Mouse (Mus musculus) lung, embryonic 16.5 days (tissue): ENCODE data around the gene Ccnl2. TPM values are rescaled to one million over a fixed set of nuclear protein-coding genes. Genes with fewer than 3 reads are reported as not detected.

Experiments used
- ATAC-seq: fragments of 200-750 bp; cut with Nextera tagmentation; 2 replicates; pipeline ENCODE4 v1.8.0; 2017; ENCODE audit warnings: low read depth, mild to moderate bottlenecking, moderate library complexity
- H3K27ac ChIP-seq: fragments of 300-500 bp; sonication (generic); 2 replicates; pipeline ENCODE4 v1.5.1; 2014; ENCODE audit warnings: mild to moderate bottlenecking, control low read depth, low read length
- H3K27me3 ChIP-seq: fragments of 300-500 bp; sonication (generic); 2 replicates; pipeline ENCODE4 v1.6.1; 2014; ENCODE audit warnings: low read depth, low read length, mixed read lengths; ENCODE audit not compliant: control insufficient read depth, insufficient read depth
- H3K36me3 ChIP-seq: fragments of 300-500 bp; sonication (generic); 2 replicates; pipeline ENCODE4 v1.6.1; 2014; ENCODE audit warnings: low read length; ENCODE audit not compliant: control insufficient read depth, insufficient read depth
- H3K4me1 ChIP-seq: fragments of 300-500 bp; sonication (generic); replicated peaks from 2 replicates; pipeline ENCODE4 v1.6.1; 2014; ENCODE audit warnings: low read length, mixed read lengths; ENCODE audit not compliant: control insufficient read depth, insufficient read depth
- H3K4me2 ChIP-seq: fragments of 300-500 bp; sonication (generic); 2 replicates; pipeline ENCODE4 v1.6.1; 2014; ENCODE audit warnings: low read depth, low read length, control low read depth
- H3K4me3 ChIP-seq: fragments of 300-500 bp; sonication (generic); 2 replicates; pipeline ENCODE4 v1.5.1; 2014; ENCODE audit warnings: mild to moderate bottlenecking, low read length, control low read depth
- H3K9ac ChIP-seq: fragments of 300-500 bp; sonication (generic); 2 replicates; pipeline ENCODE4 v1.6.1; 2014; ENCODE audit warnings: low read length, control low read depth
- H3K9me3 ChIP-seq: fragments of 300-500 bp; sonication (generic); 2 replicates; pipeline ENCODE4 v1.6.1; 2016; ENCODE audit warnings: low read length; ENCODE audit not compliant: control insufficient read depth
- WGBS: fragments of 180-500 bp; shearing (Covaris S2); extraction: QIAGEN DNeasy Blood & Tissue Kit; methylation state at CpG from one replicate; pipeline ENCODE4 v1.1.7; 2014; 5-methylcytosine and 5-hydroxymethylcytosine counted together
- polyA plus RNA-seq: library from polyadenylated mRNA; unstranded; fragments of >200 nt; fragmentation: Nextera tagmentation; extraction: Ambion mirVana; gene quantifications from 2 replicates; pipeline ENCODE4 v1.2.1, GENCODE M21; 2015

Ccnl2 gene
- polyA plus RNA-seq, 1 experiment from 2014 or later: 179 TPM

DNA sequence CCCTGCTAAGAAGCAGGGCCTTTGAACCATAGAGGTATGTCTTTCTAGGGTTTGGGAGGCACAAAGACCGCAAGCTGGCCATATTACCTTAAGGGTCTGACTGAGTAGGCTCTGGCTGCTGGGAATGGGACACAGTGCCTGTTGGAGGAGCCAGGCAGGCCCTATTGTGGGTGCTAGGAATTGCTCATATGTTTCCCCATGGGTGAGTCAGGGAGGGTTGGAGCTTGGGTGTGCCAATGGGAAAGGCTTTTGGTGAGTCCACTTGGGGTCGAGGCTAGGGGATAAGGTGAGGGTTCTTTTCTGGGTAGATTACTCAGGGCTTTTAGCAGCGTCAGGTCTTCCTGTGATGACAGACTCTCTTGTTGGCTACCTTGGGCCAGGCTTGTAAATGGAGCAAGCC, 39.1 kb downstream of the Ccnl2 start:
- H3K4me3 ChIP-seq: no peak overlapping the region
- no peak overlapping the region for H3K9ac ChIP-seq
- H3K36me3 ChIP-seq: peaks cover 19% of the 10 kb centered on the region
- H3K27me3 ChIP-seq: no peaks in the 10 kb centered on the region
- H3K9me3 ChIP-seq: no peaks in the 10 kb centered on the region
- WGBS: 88% methylated on average over 3 of the region's 3 CpGs
- H3K4me2 ChIP-seq: no peak overlapping the region
- peaks cover 19% of the 10 kb centered on the region for H3K4me1 ChIP-seq
- H3K27ac ChIP-seq: no peak overlapping the region
- ATAC-seq: no peak

DNA sequence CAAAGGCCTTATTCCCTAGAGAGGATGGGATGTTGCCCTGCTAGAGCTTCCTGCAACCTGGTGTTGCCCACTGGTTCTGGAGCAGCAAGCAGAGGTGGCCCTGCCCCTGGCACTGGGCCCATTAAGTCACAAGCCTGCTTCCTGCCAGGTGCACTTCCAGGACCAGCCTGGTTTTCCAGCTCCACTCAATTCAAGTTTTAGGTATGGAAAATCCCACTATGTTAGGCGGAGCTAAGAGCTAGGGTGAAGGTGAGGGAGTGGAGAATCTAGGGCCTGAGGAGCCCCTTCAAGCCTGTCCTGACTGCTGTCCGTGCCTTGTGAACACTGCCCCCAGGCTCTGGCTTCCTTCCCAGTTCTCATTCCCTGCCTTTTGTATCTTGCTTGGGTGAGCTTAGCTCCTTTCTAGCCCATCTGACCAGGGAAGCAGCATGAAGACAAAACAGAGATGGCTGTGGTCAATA, 39.7 kb downstream of the Ccnl2 start:
- Histone ChIP-seq H3K9ac (no peak overlapping the region), H3K4me2 (no peak overlapping the region), H3K9me3 (no peaks in the 10 kb centered on the region), H3K27me3 (no peaks in the 10 kb centered on the region), H3K4me1 (peaks cover 14% of the 10 kb centered on the region), H3K36me3 (peaks cover 19% of the 10 kb centered on the region), H3K4me3 (no peak overlapping the region), H3K27ac (no peak overlapping the region)
- ATAC-seq: no peak
- 78% methylated on average over 2 of the region's 2 CpGs for WGBS

DNA sequence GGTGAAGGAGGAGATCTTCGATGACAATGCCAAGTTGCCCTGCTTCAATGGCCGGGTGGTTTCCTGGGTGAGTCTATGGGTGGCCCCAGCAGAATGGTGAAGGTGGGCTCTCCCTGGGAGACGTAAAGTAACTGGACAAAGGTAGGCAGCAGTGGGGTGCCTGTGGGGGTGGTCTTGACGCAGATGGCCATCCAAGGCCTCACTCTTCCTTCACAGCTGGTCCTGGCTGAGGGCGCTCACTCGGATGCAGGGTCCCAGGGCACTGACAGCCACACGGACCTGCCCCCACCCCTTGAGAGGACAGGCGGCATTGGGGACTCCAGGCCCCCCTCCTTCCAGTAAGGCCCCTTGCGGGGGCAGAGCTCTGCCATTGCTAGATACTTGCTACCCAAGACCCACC, 41.1 kb downstream of the Ccnl2 start:
- Histone ChIP-seq H3K27me3 (no peaks in the 10 kb centered on the region), H3K9ac (no peak overlapping the region), H3K4me2 (no peak overlapping the region), H3K36me3 (peaks cover 24% of the 10 kb centered on the region), H3K9me3 (no peaks in the 10 kb centered on the region), H3K4me3 (no peak overlapping the region), H3K4me1 (peaks cover 9% of the 10 kb centered on the region), H3K27ac (no peak overlapping the region)
- WGBS: 83% methylated on average over 8 of the region's 9 CpGs
- no peak for ATAC-seq

DNA sequence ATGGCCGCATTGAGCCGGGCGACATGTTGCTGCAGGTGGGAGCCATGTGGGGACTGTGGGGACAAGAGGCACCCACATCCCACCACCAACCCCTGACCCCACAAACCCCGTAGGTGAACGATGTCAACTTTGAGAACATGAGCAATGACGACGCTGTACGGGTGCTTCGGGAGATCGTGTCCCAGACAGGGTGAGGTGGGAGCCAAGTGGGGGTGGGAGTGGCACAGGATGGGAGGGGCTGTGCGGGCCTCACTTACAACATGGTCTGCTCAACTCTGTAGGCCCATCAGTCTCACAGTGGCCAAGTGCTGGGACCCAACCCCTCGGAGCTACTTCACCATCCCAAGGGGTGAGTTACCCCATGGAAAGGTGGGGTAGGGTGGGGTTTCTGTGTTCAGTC, 42.7 kb downstream of the Ccnl2 start:
- H3K4me2 ChIP-seq: no peak overlapping the region
- no peak overlapping the region for H3K27ac ChIP-seq
- no peak overlapping the region for H3K9ac ChIP-seq
- no peak overlapping the region for H3K4me3 ChIP-seq
- H3K27me3 ChIP-seq: no peaks in the 10 kb centered on the region
- peaks cover 26% of the 10 kb centered on the region for H3K36me3 ChIP-seq
- ATAC-seq: no peak
- 89% methylated on average over 12 of the region's 12 CpGs for WGBS
- no peaks in the 10 kb centered on the region for H3K9me3 ChIP-seq
- H3K4me1 ChIP-seq: no peaks in the 10 kb centered on the region

DNA sequence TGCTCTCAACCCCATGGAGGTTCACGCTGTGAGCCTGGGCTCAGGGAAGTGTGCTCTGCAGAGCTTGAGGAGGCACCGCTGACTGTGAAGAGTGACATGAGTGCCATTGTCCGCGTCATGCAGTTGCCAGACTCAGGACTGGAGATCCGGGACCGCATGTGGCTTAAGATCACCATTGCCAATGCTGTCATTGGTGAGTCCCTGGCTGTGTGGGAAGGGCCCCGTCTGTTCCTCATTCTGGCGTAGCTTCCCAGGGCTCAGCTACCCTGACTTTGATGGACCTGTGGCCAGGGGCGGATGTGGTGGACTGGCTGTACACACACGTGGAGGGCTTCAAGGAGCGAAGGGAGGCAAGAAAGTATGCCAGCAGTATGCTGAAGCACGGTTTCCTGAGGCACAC, 43.8 kb downstream of the Ccnl2 start:
- no peak for ATAC-seq
- no peak overlapping the region for H3K4me3 ChIP-seq
- H3K9me3 ChIP-seq: no peaks in the 10 kb centered on the region
- no peak overlapping the region for H3K9ac ChIP-seq
- H3K4me1 ChIP-seq: no peaks in the 10 kb centered on the region
- H3K36me3 ChIP-seq: peaks cover 26% of the 10 kb centered on the region
- no peak overlapping the region for H3K4me2 ChIP-seq
- H3K27me3 ChIP-seq: no peaks in the 10 kb centered on the region
- WGBS: 84% methylated on average over 12 of the region's 12 CpGs
- no peak overlapping the region for H3K27ac ChIP-seq

DNA sequence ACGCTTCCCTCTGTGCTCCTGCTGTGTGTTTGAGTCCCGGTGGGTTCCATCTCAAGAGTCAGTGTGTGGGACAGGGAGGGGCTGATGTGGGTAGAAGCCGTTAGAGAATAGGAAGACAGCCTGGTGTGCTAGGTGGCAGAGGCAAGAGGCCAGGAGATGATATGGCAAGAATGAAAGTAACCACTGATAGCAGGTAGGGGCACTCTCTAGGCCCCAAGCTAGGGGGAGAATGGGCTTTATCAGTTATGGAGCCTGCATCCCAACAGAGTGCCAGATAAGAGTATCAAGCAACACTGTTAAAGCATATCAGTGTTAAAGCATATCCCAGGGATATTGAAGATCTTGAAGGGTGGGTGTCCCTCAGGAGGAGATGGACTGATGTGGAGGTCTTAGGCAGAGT, 44.6 kb downstream of the Ccnl2 start:
- WGBS: 86% methylated on average over 3 of the region's 3 CpGs
- Histone ChIP-seq H3K27me3 (no peaks in the 10 kb centered on the region), H3K36me3 (peaks cover 26% of the 10 kb centered on the region), H3K9ac (no peak overlapping the region), H3K4me1 (no peaks in the 10 kb centered on the region), H3K4me3 (no peak overlapping the region), H3K4me2 (no peak overlapping the region), H3K27ac (no peak overlapping the region), H3K9me3 (no peaks in the 10 kb centered on the region)
- ATAC-seq: no peak

DNA sequence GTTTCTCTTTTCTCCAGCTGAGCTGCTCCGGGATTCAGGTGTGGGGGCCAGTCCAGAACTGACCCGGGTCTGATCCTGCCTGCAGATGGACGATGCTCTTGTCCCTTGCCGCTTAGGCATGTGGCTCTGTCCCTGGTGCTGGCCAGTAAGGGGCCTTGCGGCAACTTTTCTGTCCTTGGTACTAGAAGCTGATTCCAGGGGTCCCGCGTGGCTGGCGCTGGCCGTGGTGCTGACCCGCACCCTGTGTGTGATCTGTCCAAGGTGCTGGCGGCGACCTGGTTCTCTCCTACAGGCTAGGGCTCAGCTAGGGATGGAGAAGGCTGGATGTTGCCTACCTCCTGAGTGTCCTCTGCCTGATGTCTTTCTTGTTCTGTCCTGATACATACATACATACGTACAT, 47.0 kb downstream of the Ccnl2 start:
- H3K27me3 ChIP-seq: no peaks in the 10 kb centered on the region
- no peaks in the 10 kb centered on the region for H3K4me1 ChIP-seq
- H3K4me2 ChIP-seq: no peak overlapping the region
- 14% methylated on average over 13 of the region's 13 CpGs for WGBS
- no peak overlapping the region for H3K27ac ChIP-seq
- no peaks in the 10 kb centered on the region for H3K9me3 ChIP-seq
- peak; percentile 58 for ATAC-seq
- H3K9ac ChIP-seq: no peak overlapping the region
- peaks cover 21% of the 10 kb centered on the region for H3K36me3 ChIP-seq
- no peak overlapping the region for H3K4me3 ChIP-seq

DNA sequence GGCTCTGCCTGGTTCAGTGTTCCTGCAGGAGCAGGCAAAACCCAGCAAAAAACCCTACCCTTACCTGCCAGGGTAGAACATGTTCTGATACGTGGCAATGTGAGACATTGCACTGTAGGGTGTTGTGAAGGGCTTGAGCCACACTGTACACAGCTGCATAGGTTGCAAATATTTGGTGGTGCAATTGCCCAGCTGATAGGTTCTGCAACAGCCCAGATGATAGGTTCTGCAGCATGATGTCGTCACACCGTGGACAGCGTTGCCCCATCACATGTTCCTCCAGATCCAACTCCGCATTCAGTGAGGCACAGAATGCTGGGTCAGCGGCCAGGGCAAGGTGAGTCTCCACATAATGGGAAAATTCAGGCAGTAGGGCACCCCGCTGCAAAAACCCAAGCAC, 49.5 kb downstream of the Ccnl2 start:
- Histone ChIP-seq H3K9ac (no peak overlapping the region), H3K27me3 (no peaks in the 10 kb centered on the region), H3K4me3 (no peak overlapping the region), H3K27ac (no peak overlapping the region), H3K4me2 (no peak overlapping the region), H3K9me3 (no peaks in the 10 kb centered on the region), H3K4me1 (no peaks in the 10 kb centered on the region), H3K36me3 (peaks cover 20% of the 10 kb centered on the region)
- 86% methylated on average over 7 of the region's 7 CpGs for WGBS
- no peak for ATAC-seq

DNA sequence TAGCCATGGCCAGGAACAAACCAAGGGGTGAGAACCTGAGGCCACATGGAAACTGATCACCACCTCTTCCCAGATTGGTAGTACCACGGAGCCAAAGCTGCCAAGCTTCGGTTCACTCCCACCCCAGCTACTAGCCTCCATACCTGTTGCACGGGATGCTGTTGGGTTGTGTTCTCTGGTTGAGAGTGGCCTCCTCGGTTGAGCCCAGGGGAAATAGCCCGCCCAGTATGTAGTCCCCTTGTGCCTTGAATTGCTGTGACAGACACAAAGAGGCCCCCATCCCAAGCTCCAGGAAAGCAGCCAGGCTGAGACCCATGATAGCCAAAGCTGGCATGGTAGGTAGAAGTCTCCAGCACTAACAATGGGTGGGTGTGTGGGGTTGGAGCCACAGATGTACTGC, 50.7 kb downstream of the Ccnl2 start, which contains the start of gene Tas1r3:
TSS of gene Tas1r3 (minus strand) at position 362 of the 400 bp plus-strand sequence.
- Histone ChIP-seq H3K9me3 (no peaks in the 10 kb centered on the region), H3K4me2 (no peak within 1 kb of the TSS), H3K4me3 (no peak within 1 kb of the TSS), H3K4me1 (no peaks in the 10 kb centered on the region), H3K27ac (no peak within 1 kb of the TSS), H3K36me3 (peaks cover 15% of the 10 kb centered on the region), H3K9ac (no peak within 1 kb of the TSS), H3K27me3 (no peaks in the 10 kb centered on the region)
- no peak for ATAC-seq
- WGBS: 76% methylated on average over 5 of the region's 5 CpGs
